Mouse (Mus musculus): ENCODE data around the gene St3gal3.

DNA sequence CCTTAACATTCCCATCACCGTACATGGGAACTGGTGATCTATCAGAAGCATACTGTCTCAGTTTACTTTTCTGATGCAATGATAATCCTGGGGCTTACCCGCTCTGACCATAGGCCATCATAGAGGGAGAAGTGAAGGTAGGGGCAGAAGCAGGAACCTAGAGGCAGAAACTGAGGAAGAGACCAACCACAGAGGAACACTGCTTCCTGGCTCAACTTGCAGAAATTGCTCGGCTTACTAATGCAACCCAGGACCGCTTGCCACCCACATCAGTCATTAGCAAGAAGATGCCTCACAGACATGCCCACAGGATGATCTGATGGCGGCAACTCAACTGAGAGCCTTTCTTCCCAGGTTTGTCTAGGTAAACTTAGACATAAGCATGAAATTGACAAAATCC, 216.0 kb downstream of the St3gal3 start:
- TF ChIP-seq CTCF (IDR thresholded peaks at IDR 0.05; ENCODE audit: extremely low read depth, insufficient read length, insufficient replicate concordance, low read depth, low read length): no peak
- TF ChIP-seq POLR2A (IDR thresholded peaks at IDR 0.05; ENCODE audit: low read depth, low read length): no peak
